Mouse (Mus musculus): ENCODE results near the gene Neb. TPM values are rescaled to one million over a fixed set of nuclear protein-coding genes. Genes with fewer than 3 reads are reported as not detected.
"Not testable (repeated sequence)": the region's sequence is repeated elsewhere in the genome, so short reads cannot be mapped to it uniquely, and the experiment has no call there.

Gene Neb
- total RNA-seq, 1 experiment from 2014 or later: 8.5 TPM

GRCm38 (mm10) chr2:52177726-52178125, 200.5 kb downstream of the Neb start:
- DNase-seq: no peak

DNA sequence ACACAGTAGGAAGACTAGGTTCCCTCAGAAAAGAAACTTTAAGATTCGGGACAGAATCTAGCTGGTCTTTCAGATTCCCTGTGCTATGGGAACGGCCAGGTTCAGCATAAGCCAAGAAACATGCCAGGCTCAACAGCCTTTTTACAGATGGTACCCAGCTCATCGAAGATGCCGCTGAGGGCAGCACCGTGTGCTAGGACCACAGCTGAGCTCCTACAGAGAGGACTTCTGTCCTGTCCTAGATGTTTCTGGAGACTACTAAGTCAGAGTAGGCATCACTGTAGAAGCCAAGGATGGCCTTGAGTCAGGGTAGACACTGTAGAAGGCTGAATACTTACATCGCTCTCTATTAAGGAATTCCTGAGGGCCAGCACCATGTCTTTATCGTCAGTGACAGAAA, 201.1 kb downstream of the Neb start:
- no peak for DNase-seq

DNA sequence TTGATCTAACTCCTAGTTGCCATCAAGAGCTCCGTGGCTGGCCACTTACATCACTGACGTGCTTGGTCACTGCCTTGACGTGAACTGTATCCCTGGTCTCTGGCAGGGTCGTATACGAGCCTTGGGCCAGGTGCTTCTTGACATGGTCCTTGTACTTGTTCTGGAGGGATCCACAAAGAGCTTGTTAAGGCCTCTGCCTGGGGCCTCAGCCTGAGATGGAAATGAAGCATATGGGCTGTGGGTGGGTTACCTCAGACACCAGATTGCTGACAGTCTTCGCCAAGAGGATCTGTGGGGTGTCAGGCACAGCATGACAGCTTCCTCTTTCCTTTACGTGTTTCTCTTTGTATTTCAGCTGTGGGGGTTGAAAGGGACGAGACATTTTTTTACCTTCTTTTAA, 201.7 kb downstream of the Neb start:
- no peak for DNase-seq

DNA sequence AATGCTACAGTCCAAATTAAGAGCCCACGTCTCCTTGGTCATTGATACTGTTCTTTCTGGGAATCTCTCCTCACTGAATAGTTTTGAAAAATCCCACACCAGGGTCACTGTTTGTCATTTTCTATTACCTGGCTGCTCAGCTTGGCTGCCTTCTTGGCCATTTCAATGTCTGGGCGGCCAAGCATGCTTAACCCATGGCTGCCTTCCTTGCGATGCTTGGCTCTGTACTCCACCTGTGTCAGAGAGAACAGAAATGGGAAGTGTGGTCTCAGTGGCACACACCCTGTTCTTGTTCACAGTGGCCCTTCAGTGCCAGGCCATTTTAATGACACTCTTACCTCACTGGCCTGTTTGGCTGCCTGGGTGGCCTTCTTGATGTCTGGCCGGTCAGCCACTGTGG, 203.3 kb downstream of the Neb start:
- no peak for DNase-seq

GRCm38 (mm10) chr2:52169243-52170005, 208.8 kb downstream of the Neb start:
- no peak for DNase-seq

DNA sequence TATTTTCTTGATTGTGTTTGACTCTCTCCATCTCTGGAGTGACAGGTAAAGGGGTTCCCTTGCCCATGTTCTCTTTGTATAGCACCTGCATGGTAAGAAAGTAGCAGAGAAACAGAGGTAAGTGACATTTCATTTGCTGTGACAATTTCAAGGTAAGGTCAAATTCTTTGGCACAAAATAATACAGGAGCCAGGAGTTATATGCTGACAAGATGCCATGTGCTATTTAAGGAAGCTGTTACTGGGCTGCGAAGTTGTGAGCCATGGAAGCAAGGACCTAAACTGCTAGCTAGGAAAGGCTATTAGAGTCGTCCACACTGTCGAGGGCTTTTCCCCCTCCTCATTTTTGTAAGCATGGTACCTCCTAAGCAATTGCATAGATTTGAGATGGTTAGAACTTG, 225.2 kb downstream of the Neb start:
- DNase-seq: no peak

GRCm38 (mm10) chr2:52133351-52133750, 244.9 kb downstream of the Neb start:
- DNase-seq: no peak

GRCm38 (mm10) chr2:52131370-52131769, 246.9 kb downstream of the Neb start:
- not testable (repeated sequence) for DNase-seq

- DNase-seq: no peak
These were observed 264.2 kb downstream of the Neb start for GRCm38 (mm10) chr2:52114086-52114485.

Small RNA genes lying within 50 kb of the gene (microRNA-seq; reads per million reads assigned to microRNA genes)
- 0 reads per million in 2 experiments for gene Gm22095

Other genes starting within 250 kb of the Neb start
- 51.8 and 52.7 TPM in 2 replicates for gene Arl5a, start 46.4 kb upstream of the Neb start, total RNA-seq (2021)